Mouse (Mus musculus) layer of hippocampus, adult 2 months (tissue): ENCODE measurements around the gene Irf7. TPM values are rescaled to one million over a fixed set of nuclear protein-coding genes. Genes with fewer than 3 reads are reported as not detected.

Experiments
- DNase-seq, 2 experiments: peaks; one replicate each; pipeline ENCODE4 v3.0.0; 2022; ENCODE audit warnings: low spot score in 2 of 2
- H3K27ac ChIP-seq: fragments of 200-600 bp; 2 replicates; pipeline ENCODE4 v1.8.1; 2022
- H3K4me3 ChIP-seq: fragments of 200-600 bp; 2 replicates; pipeline ENCODE4 v1.8.1; 2022; ENCODE audit warnings: mild to moderate bottlenecking
- CTCF ChIP-seq: fragments of 200-600 bp; conservative IDR thresholded peaks from 2 replicates; pipeline ENCODE4 v1.8.1; 2022; ENCODE audit warnings: antibody characterized with exemption, mild to moderate bottlenecking, moderate library complexity
- long read RNA-seq, 2 experiments: library from polyadenylated mRNA; stranded (forward); transcript quantifications; one replicate each; pipeline ENCODE4 v2.0.0; 2021; ENCODE audit warnings: borderline mapping rate in 2 of 2
- total RNA-seq, 2 experiments: library from RNA; stranded (reverse); gene quantifications; 2 replicates each; pipeline ENCODE4 v1.2.3; 2021

Gene Irf7
- total RNA-seq: 1 to 10 TPM in 1 of 2 experiments, under 1 TPM in 1; 0.56 to 1.3 TPM
- long read RNA-seq, experiment 1, partial matches to known transcripts: 0 of 2 reads
- long read RNA-seq, experiment 1, other reads (novel, unspliced or antisense): 0 of 2 reads
- long read RNA-seq, experiment 2, partial matches to known transcripts: 0 of 1 reads
- long read RNA-seq, experiment 2, other reads (novel, unspliced or antisense): 1 of 1 reads

- no peak for TF ChIP-seq CTCF
- Histone ChIP-seq H3K27ac (peak within 1 kb of the TSS; percentile 3; the same call in 1 of the 2 replicates), H3K4me3 (peak within 1 kb of the TSS; percentile 61)
- peak in 1 of 2 experiments; percentile 25 for DNase-seq
These were observed at the start of gene Irf7 for GRCm38 (mm10) chr7:141265739-141266561. Irf7 (minus strand) TSS chr7:141266481.

- DNase-seq: peak; percentile 19 to 44
- TF ChIP-seq CTCF: peak; percentile 76
- Histone ChIP-seq H3K4me3 (no peak overlapping the region), H3K27ac (no peak overlapping the region)
These were observed 49.7 kb upstream of the Irf7 start for GRCm38 (mm10) chr7:141315974-141316373.

GRCm38 (mm10) chr7:141315076-141315475 is 48.8 kb upstream of the Irf7 start:
- DNase-seq: peak in 1 of 2 experiments; percentile 38
- H3K4me3 ChIP-seq: no peak overlapping the region
- H3K27ac ChIP-seq: no peak overlapping the region
- TF ChIP-seq CTCF: no peak

GRCm38 (mm10) chr7:141314416-141314815 is 48.1 kb upstream of the Irf7 start:
- H3K4me3 ChIP-seq: no peak overlapping the region
- no peak for DNase-seq
- TF ChIP-seq CTCF: no peak
- no peak overlapping the region for H3K27ac ChIP-seq

- no peak overlapping the region for H3K4me3 ChIP-seq
- no peak for TF ChIP-seq CTCF
- H3K27ac ChIP-seq: no peak overlapping the region
- no peak for DNase-seq
These were observed 38.3 kb upstream of the Irf7 start for GRCm38 (mm10) chr7:141304537-141304936.

- DNase-seq: no peak
- Histone ChIP-seq H3K4me3 (no peak overlapping the region), H3K27ac (no peak overlapping the region)
- no peak for TF ChIP-seq CTCF
These were observed 36.5 kb upstream of the Irf7 start for GRCm38 (mm10) chr7:141302702-141303268.

- DNase-seq: no peak
- Histone ChIP-seq H3K27ac (no peak overlapping the region), H3K4me3 (no peak overlapping the region)
- no peak for TF ChIP-seq CTCF
These were observed 35.1 kb upstream of the Irf7 start for GRCm38 (mm10) chr7:141301386-141301785.

GRCm38 (mm10) chr7:141299175-141299574 is 32.9 kb upstream of the Irf7 start:
- Histone ChIP-seq H3K27ac (no peak overlapping the region), H3K4me3 (no peak overlapping the region)
- no peak for DNase-seq
- no peak for TF ChIP-seq CTCF

GRCm38 (mm10) chr7:141297926-141298650 is 31.8 kb upstream of the Irf7 start:
- DNase-seq: no peak
- Histone ChIP-seq H3K27ac (no peak overlapping the region), H3K4me3 (no peak overlapping the region)
- TF ChIP-seq CTCF: no peak

- Histone ChIP-seq H3K27ac (no peak overlapping the region), H3K4me3 (no peak overlapping the region)
- DNase-seq: no peak
- TF ChIP-seq CTCF: no peak
These were observed 28.2 kb upstream of the Irf7 start for GRCm38 (mm10) chr7:141294479-141294878.

- no peak for DNase-seq
- TF ChIP-seq CTCF: no peak
- H3K27ac ChIP-seq: no peak overlapping the region
- peak overlapping the region; percentile 12; the same call in 1 of the 2 replicates for H3K4me3 ChIP-seq
These were observed 27.7 kb upstream of the Irf7 start for GRCm38 (mm10) chr7:141293852-141294471.

GRCm38 (mm10) chr7:141292583-141293388 is 26.5 kb upstream of the Irf7 start:
- no peak for DNase-seq
- Histone ChIP-seq H3K4me3 (no peak overlapping the region; the same call in 1 of the 2 replicates), H3K27ac (no peak overlapping the region)
- no peak for TF ChIP-seq CTCF
